Mouse (Mus musculus) ZHBTc4 (cell line): ENCODE data around the gene Nt5c3.
"Not testable (repeated sequence)": the region's sequence is repeated elsewhere in the genome, so short reads cannot be mapped to it uniquely, and the experiment has no call there.

ENCODE experiments used
- DNase-seq: peaks from one replicate; pipeline ENCODE4 v3.0.0-alpha.2; 2011; ENCODE audit warnings: low read depth, low spot score

Nt5c3 gene

DNA sequence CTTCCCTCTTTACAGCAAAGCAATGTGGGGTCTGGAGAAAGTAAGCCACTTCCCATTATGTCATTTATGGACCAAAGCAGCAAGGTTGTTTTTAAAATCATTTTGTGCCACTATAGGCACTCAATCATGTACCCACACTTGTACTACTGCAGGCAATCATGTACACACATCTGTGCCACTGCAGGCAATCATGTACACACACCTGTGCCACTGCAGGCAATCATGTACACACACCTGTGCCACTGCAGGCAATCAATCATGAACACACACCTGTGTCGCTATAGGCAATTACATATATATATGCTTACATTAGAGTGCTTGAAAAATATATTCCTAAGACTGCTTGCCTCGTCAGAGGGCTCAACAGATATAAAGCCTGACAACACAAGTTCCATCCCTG, 18.8 kb downstream of the Nt5c3 start:
- DNase-seq = no peak

DNA sequence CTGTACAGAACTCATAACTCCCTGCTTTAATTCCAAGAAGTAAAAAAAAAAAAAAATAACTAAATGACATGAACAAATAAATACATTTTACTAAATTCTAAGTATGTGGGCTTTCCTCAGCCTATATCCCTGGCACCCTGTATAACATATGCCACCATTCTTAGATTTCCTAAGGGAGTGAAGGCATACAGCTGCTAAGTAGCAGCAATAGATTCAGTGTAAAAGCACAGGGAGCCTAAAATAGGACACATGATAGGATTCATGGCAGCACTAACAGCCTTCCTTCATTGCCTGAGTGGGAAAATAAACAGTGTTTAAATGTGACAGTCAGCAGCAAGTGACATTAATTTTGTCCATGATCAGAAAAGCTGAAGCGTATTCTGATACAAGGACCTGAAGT, 19.4 kb downstream of the Nt5c3 start:
- DNase-seq = no peak

DNA sequence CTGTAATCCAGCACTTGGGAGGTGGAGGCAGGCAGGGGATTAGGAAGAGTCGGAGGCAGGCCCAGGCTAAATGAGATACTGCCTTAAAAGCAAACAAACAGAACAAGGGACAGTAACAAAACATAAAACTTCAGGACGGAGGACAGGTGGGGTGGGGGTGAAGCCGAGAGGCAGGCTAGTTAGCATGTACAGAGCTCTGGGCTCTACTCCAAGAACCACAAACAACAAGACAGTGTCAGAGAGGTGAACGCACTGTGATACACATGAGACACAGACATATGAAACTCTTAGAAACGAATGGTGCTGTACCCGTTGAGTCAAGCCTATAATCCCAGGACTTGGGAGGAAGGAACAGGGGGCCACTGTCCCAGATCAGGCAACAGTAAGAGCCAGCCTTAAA, 19.9 kb downstream of the Nt5c3 start:
- no peak for DNase-seq

DNA sequence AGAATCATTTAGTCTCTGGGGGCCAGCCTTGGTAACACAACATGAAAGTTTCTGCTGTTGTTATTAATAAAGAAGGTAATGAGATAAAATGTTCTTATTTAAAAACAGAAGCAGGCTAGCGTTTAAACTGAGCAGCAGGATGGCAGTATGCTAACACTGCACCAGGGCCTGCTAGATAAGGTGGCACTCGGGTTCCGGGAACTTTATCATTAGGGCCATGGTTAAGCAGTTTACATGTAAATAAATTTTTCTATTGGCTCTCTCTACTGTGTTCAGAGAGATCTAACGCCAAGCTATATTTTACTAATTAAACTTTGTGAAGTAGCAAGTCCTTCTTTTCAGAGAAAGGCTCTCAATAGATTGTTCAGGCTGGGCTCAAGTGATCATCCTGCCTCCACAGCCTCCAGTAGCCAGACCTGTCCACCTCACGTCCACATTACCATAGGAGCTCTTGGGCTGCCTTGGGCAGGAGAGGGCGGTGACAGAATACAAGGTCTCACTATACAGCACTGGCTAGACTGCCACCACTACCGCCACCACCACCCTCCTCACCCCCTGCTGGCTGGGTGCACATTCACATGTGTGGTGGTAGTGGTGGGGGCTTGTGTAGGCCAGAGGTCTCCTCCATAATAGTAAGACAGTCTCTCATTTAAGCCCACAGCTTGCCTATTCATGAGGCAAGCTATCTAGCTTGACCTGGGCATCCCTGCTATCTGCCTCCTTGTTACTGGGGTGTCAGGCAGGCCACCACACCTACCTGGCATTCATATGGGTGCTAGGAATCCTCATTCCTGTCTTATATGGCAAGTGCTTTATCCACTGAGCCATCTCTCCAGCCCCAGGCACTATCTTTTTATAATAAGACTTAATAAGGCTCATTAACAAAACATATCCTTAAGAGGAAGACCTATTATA, 20.9 kb downstream of the Nt5c3 start:
- DNase-seq = no peak

DNA sequence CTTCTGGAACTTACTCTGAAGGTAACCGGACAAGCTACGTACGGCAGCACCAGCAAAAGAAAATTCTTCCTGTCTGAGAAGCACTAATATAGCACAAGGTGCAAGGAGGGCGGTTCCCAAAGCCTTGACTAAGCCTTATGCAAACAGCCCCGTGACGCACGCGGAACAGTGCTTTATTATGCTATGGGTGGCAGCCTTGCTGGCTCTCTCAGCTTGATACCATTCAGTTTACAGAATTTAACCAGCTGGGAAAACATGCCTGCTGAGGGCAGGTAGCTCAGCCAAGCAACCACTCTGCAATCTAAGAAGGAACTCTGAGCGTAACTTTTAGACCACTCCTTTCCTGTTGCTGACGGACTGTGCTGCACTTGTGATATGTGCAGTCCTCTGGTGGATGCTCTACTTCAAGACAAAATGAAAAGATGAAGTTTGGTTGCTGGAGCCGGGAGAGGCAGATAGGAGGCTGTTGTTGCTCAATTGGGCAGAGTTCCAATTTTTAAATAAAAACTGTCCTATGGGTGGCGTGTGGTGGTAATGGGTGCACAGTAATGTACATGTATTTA, 21.8 kb downstream of the Nt5c3 start:
- peak; percentile 87 for DNase-seq

DNA sequence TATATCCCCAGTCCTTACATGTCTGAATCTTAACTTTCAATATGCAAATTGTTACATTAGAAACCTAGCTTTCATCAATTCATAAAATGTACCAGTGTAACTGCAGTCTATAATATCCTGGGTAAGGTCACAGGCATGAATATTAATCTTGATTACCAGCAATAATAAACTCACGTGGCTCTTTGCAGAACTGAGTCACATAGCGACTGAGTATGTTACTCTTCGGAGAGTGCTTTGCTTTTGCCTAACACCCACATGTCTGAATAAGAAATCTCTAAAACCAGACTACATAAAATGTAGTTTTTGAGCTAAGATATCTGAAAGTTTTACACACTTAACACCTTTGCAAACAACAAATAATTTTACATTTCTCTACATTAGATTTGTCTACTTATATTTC, 22.4 kb downstream of the Nt5c3 start:
- no peak for DNase-seq

DNA sequence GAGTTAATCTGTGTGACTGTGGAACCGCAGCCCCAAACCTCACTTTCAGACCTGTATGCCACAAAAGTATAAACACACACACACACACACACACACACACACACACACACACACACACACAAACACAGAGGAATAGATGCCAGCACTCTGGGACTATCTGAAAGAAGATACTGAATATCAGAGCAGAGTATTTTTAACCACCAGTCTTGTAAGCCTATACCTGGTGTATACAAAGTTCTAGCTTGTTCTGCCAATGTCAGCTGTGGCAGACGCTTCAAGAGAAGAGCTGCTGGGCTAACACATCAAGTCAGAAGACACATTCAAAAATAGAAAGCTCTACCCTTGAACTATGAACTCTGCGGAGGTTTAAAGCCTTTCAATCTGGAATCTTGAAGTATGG, 24.1 kb downstream of the Nt5c3 start:
- no peak for DNase-seq

DNA sequence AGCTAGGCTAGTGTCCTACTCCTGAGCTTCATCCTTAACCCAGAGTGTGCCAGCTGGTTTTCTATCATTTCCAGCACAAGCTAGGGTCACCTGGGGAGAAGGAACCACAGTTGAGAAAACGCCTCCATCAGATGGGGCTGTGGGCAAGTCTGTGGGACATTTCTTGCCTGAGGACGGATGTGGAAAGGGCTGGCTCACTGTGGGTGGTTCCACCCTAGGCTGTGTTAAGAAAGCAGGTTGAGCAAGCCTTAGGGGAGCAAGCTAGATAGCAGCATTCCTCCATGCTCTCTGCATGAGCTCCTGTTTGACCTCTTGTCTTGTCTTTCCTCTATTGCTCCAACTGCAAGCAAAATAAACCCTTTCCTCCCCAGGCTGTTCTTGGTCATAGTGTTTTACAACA, 33.0 kb downstream of the Nt5c3 start:
- peak; percentile 11 for DNase-seq

DNA sequence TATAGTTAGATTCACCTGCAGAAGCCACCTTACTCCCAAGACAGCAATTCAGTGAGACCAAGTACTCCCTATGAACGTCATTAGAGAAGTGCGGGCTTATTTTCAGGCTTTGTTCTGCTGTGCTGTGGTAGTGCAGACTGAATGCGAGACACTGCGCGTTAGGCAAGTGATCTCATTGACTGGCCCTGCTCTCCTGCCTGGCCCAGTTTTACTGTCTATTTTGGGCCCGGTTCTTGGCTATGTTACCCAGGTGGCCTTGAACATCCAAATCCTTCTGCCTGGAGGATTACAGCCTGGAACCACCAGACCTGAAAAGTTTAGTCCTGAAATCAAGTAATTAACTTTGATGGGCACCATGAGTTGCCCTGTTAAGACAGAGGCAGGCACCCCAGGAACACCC, 35.2 kb downstream of the Nt5c3 start:
- DNase-seq = no peak

DNA sequence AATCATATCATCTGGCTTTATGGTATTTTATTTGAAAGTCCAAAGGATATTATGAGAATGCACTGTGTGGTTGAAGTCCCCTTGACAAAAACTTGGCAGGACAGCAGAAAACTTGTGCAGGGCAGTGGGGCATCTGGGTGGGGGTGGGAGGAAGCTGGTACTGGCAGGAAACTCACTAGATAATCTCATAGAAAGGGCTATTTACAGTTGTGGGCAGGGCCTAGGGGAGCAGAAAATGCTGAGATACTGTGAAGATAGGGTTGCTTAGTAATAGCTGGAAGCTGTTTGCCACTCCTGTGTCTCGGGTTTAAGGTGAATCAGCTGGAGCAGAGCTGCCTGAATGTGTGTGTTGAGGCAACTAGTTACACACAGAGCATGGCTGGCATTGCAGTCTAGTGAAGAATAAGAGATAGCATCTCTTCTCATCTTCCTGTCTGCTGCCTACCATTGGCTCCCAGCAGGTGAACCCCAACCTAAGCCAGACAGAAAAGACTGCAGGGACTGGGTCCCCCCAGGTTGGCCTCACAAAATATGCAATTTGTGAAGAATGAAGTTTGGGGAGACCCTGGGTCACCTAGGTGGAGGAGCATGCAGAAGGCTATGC, 44.3 kb downstream of the Nt5c3 start:
- no peak for DNase-seq

DNA sequence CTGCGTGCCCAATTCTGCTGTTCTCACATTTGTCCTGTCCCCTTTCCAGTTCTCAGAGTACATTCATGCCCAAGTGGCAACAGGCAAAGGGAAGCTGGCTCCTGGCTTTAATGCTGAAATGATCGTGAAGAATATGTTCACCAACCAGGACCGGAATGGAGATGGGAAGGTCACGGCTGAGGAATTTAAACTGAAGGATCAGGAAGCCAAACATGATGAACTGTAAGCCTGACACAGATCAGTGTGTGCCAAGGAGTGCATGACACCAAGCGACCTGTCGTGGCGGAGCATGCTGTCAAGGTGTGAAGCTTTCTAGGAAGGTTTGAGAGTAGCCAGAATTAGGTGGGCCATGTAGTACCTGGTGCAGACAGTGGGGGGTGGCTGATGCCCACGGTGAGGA, 45.7 kb downstream of the Nt5c3 start:
- DNase-seq = peak; percentile 26

DNA sequence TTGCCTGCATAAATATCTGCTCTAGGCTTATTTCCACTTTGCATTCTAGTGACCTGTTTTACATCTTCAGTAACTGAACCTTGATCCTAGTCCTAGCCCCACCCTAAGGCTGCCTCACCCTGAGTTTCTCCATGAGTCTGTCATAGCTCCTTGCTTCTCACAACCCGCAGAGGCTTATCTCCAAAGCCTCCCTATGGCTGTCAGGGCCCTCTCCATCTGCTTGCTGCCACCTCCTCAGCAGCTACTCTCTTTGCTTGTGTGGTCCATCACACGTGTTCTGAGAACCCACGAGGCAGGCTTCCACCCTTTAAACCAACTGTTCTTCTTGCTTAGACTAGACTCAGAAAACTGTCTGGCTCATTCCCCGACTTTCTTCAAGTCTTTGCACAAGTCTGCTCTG, 46.9 kb downstream of the Nt5c3 start:
- DNase-seq = no peak

DNA sequence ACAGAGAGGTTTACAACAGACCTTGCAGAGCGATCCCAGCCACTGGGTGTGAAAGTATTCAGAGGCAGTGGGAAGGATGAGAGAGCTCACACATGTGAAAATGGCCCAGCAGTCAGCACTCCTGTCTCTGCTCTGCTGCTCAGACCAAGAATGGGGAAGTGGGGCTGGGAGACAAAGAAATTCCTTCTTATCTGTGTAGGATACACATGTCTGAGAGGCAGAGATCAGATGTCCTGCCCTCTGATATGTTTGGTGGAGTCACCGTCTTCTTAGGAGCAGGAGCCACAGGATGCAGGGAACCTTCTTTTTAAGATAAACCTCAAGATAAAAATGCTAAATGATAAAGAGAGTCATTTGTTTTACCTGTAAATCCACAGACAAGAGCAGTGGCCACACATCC, 53.7 kb downstream of the Nt5c3 start:
- no peak for DNase-seq

DNA sequence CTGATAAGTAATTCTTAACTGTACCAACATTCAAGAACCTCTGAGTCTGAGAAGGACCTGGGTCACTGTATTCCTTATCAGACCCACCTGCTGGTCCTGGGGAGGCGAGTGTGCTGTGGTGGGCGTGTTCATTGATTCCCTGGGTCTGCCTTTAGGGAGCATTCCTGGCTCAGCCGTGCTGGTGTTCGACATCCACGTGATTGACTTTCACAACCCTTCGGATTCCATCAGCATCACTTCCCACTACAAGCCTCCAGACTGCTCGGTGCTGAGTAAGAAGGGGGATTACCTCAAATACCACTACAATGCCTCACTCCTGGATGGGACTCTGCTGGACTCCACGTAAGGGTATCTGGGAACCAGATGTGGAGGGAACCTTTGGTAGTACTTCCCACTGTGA, 55.2 kb downstream of the Nt5c3 start:
- peak; percentile 35 for DNase-seq

DNA sequence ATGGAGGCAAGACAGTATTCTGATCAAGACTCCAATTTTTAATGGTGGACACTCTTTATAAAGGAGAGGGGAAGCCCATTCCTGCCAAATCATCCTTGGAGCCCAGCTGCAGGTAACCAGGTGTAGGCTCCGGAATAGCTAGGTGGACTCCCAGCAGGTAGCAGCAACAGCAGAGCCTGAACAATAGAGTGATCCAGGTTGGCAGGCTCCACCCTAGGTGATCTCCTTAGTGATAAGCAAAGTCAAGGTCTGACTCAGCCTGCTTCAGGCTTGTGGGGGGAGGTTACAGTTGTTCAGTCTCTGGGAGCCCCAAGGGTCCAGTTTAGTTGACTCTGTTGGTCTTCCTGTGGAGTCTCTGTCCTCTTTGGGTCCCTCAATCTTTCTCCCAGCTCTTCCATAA, 56.8 kb downstream of the Nt5c3 start:
- not testable (repeated sequence) for DNase-seq

DNA sequence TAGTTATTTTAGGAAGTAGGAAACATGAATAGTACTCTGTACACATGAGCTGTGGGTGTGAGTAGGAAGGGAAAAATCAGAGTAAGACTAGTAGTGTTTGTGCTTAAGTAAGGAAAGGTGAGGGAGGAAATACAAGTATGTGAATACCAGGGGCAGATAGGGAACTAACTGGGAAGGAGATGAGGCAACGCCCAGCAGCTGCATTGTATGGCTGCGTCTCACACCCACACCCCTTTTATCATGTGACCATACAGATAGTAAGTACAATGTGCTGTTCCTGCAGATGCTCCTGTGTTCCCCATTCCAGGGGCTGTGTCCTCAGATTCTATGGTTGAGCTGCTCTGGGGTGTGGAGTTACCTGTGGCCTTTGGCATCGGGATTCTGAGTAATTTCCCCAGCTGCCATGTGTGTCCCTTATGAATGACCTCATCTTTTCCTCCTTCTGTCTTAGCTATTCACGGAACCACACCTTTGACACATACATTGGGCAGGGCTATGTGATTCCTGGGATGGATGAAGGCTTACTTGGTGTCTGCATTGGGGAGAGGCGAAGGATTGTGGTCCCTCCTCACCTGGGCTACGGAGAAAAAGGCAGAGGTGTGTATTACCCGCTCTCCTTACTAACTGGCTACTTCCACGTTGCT, 63.4 kb downstream of the Nt5c3 start:
- DNase-seq = no peak

DNA sequence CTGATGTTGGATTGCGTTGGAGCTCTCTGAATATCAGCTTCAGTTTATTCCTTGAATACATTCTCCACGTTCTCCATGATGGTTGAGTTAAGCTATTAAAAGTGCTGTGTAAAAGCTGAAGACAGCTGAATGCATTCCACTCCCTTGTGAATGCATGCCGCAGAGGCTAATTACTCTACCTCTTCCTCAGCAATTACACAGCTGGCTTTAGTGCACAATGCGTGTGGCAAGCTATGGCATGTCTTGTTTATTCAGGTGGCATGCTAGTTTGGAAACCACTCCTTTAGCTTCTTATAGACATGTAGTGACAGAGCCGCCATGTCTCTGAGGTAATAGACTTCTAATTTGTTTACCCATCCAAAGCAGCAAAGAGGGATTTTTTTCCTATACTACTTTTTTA, 67.0 kb downstream of the Nt5c3 start:
- DNase-seq = no peak

DNA sequence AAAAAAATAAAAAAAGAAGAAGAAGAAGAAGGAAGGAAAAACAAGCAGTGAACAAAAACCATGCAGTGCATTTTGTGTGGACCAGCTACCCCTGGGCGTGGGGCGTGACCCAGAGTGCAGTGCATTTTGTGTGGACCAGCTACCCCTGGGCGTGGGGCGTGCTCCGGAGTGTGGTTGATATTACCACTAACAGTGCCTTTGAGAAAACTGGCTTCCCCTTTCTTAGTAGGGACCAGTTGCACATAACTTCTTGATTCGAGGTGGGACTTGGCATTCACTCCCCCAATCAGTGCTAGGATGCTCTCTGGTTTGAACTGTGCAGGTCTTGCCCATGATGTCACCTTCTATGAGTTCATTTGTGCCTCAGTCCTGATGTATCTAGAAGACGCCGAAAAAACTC, 68.9 kb downstream of the Nt5c3 start:
- DNase-seq = no peak

DNA sequence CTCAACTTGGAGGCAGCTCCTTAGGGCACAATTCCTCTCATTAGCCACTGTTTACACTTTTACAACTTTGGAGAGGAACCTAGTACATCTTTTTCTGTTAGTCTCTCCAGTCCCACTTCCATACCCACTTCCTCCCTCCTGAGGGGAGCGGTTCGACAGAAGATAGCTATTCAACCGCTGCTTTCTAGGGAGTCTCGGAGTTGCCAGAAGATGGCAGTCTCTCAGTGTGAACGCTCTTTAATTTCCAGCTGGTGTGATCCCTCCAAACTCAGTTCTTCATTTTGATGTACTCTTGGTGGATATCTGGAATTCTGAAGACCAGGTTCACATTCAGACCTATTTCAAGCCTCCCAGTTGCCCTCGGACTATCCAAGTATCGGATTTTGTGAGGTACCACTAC, 73.4 kb downstream of the Nt5c3 start:
- DNase-seq = no peak

DNA sequence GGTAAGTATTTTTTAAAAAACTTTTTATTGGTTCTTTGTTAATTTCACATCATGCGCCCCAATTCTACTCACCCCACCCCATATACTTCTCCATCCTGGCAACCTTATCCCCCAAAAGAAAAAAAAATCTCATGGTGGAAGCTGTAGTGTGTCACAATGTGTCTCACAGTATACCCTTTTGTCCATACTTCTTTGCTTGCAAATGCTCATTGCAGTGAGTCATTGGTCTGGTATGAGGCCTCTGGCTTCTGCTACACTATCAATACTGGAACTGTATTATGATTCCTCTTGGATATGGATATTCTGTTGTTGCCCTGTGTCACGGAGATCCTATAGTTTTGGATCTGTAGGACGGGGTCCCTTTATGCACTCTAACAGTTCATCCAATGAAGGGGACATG, 74.8 kb downstream of the Nt5c3 start:
- no peak for DNase-seq

DNA sequence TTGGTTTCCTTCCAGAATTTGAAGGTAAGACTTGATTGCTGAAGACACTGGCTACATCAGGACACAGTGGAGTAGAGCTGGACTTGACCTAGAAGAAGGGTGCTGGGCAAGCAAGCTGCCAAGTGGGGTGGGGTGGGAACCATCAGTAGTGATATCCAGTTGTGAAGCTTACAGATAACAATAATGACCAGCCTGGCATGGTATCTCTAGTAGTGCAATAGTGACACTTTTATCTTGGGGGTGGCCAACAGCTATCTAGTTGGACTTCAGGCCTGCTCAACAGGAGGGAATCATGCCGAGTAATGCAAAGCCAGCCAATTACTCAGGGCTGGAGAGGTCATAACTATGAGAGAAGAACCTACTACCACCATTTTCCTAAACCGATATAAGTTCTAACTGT, 79.4 kb downstream of the Nt5c3 start:
- DNase-seq = no peak

DNA sequence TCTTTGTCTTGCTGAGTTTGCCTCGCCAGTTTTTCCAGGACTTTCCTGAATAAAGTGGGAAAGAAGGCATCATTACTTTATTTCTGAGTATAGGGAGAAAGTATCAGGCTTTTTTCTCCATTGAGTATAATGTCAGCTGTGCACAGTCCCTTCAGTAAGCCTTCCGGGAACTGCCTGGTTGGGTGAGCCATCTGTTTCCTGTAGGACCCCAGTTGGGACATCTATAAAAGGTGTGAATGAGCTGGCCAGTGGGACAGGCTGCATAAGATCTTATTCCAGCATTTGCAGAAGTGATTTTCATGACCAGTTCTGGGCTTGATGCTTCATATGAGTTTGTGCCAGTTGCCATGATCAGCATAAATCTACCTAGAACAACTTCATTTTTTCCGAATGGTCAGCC, 80.5 kb downstream of the Nt5c3 start:
- no peak for DNase-seq

DNA sequence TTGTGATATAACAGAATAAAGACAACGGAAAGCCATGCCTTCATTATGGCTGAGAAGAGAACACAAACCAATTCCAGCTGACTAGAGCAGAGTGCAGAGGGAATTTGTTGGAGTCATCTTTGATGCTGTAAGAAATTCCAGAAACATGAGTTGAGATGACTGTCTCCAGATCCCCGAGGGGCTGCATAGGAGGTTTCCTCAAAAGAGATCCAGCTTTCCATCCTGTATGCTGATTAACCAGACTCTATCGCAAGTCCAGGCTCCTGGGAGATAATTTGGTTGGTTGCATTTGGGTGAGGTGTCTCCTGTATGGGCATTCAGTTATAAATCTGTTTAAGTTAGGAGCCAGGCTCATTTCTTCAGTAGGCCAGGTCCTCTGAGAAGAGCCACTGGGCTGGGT, 86.1 kb downstream of the Nt5c3 start:
- DNase-seq = no peak
